Mouse (Mus musculus) cortical plate, adult 2 months (tissue): Measurements from ENCODE around the gene Slc1a1.

Experiments
- CTCF ChIP-seq: fragments of 200-500 bp; IDR thresholded peaks from 2 replicates; pipeline ENCODE4 v1.5.1; 2011; ENCODE audit warnings: mild to moderate bottlenecking, control low read depth, low read length; ENCODE audit not compliant: insufficient read depth; ENCODE audit errors: extremely low read depth
- POLR2A ChIP-seq: fragments of 200-500 bp; IDR thresholded peaks from 2 replicates; pipeline ENCODE4 v1.6.1; 2011; ENCODE audit warnings: mild to moderate bottlenecking, low read length, control low read depth; ENCODE audit not compliant: insufficient read depth; ENCODE audit errors: extremely low read depth

- TF ChIP-seq CTCF, result no peak
- TF ChIP-seq POLR2A, result no peak
These were observed 73.8 kb downstream of the Slc1a1 start for GRCm38 (mm10) chr19:28908693-28909092.
